In genomic region chr17:43219636-43220035, GRCm38 (mm10) we compare ENCODE assay signal across 28 mouse cellular contexts. TPM values are rescaled to one million over a fixed set of nuclear protein-coding genes. Genes with fewer than 3 reads are reported as not detected.
"Had no signal": no experiment of that assay in that cellular context is flagged by ENCODE, and none has a peak within 500 bp of the region (broad histone marks: within the 10 kb centered on the region; RNA-seq: fewer than 3 reads in every experiment).

No protein-coding gene starts in this region.

- DNase-seq: gastrocnemius, postnatal 14 days; heart, postnatal 14 days; heart, postnatal 4 days; kidney, adult 18-20 months; kidney, adult 9 months; kidney, postnatal 14 days; kidney, postnatal 36 days; layer of hippocampus, adult 9-11 months; layer of hippocampus, postnatal 36 days; left cerebral cortex, postnatal 4 days had no signal

- H3K27ac ChIP-seq: heart, embryonic 13.5 days; heart, embryonic 15.5 days; hindbrain, embryonic 10.5 days; hindbrain, embryonic 12.5 days; hindbrain, embryonic 14.5 days; intestine, embryonic 15.5 days; kidney, embryonic 15.5 days; kidney, postnatal 0 days; limb, embryonic 13.5 days; limb, embryonic 15.5 days; liver, embryonic 12.5 days; liver, embryonic 14.5 days had no signal

- H3K9ac ChIP-seq: heart, embryonic 13.5 days; heart, embryonic 15.5 days; hindbrain, embryonic 12.5 days; hindbrain, embryonic 14.5 days; intestine, embryonic 15.5 days; kidney, embryonic 15.5 days; limb, embryonic 13.5 days; limb, embryonic 15.5 days; liver, embryonic 12.5 days; liver, embryonic 14.5 days had no signal

- H3K27me3 ChIP-seq: heart, embryonic 13.5 days; heart, embryonic 15.5 days; hindbrain, embryonic 12.5 days; intestine, embryonic 15.5 days; kidney, embryonic 15.5 days; limb, embryonic 13.5 days; limb, embryonic 15.5 days; liver, embryonic 12.5 days had no signal

- ATAC-seq: hindbrain, embryonic 16.5 days; inflammation-experienced regulatory T-cells, adult 6 months; intestine, embryonic 15.5 days; intestine, postnatal 0 days; liver, embryonic 12.5 days had no signal

- H3K4me3 ChIP-seq: heart, embryonic 13.5 days; heart, embryonic 15.5 days; hindbrain, embryonic 10.5 days; hindbrain, embryonic 12.5 days; intestine, embryonic 15.5 days; kidney, embryonic 15.5 days; limb, embryonic 13.5 days; limb, embryonic 15.5 days; liver, embryonic 12.5 days had no signal

- H3K4me1 ChIP-seq: heart, embryonic 13.5 days; heart, embryonic 15.5 days; hindbrain, embryonic 10.5 days; hindbrain, embryonic 12.5 days; intestine, embryonic 15.5 days; kidney, embryonic 15.5 days; limb, embryonic 13.5 days; limb, embryonic 15.5 days; liver, embryonic 12.5 days had no signal

- H3K36me3 ChIP-seq: heart, embryonic 13.5 days; heart, embryonic 15.5 days; hindbrain, embryonic 10.5 days; hindbrain, embryonic 12.5 days; intestine, embryonic 15.5 days; kidney, embryonic 15.5 days; limb, embryonic 13.5 days; limb, embryonic 15.5 days; liver, embryonic 12.5 days had no signal

- H3K9me3 ChIP-seq: heart, embryonic 13.5 days; heart, embryonic 15.5 days; hindbrain, embryonic 10.5 days; hindbrain, embryonic 12.5 days; intestine, embryonic 15.5 days; kidney, embryonic 15.5 days; limb, embryonic 13.5 days; limb, embryonic 15.5 days; liver, embryonic 12.5 days had no signal

- H3K4me2 ChIP-seq: heart, embryonic 11.5 days; heart, embryonic 13.5 days; heart, embryonic 15.5 days; hindbrain, embryonic 12.5 days; hindbrain, embryonic 14.5 days; intestine, embryonic 15.5 days; kidney, embryonic 15.5 days; limb, embryonic 13.5 days; limb, embryonic 15.5 days; liver, embryonic 12.5 days had no signal

RNA-seq across cellular contexts. Expression of gene Adgrf1, which starts 50.5 kb away (rescaled TPM):
- polyA plus RNA-seq: heart, embryonic 11.5 days; heart, embryonic 15.5 days; heart, postnatal 0 days; hindbrain, embryonic 10.5 days; hindbrain, embryonic 12.5 days; hindbrain, embryonic 14.5 days; hindbrain, embryonic 16.5 days; inflammation-experienced regulatory T-cells, adult 6 months; limb, embryonic 11.5 days; limb, embryonic 15.5 days had no signal
